Mouse (Mus musculus): ENCODE measurements around the gene Atg4a-ps.

DNA sequence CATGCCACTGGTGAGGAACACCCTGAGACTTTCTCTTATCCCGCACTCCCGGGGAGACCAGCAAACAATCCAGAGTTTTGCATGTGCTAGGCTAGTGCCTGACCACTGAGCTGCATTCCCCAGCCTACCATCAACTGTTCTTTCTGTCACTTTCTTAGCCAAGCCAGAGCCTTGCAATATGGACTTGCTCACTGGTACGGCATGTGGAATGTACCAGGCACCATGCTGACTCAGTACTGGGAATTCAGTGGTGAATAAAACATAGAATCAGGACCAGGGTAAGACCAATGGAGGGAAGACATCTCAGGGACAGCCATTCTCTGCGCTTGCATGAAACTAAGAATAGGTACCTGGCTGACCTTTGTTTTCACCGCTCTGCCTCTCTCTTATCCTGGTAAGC lies 35.6 kb downstream of the Atg4a-ps start:
- TF ChIP-seq GATA1 (IDR thresholded peaks at IDR 0.05; ENCODE audit: low read length) = no peak
- no peak for TF ChIP-seq TAL1 (IDR thresholded peaks at IDR 0.05; ENCODE audit: low read length)

All from erythroblast, embryonic 14.5 days (primary cell).